Mouse (Mus musculus) spleen, postnatal 4 days (tissue): ENCODE data around the gene Gm48552.

Experiments
- DNase-seq, 2 experiments: peaks; one replicate each; pipeline ENCODE4 v3.0.0; 2022; ENCODE audit warnings: low spot score in 2 of 2

Gene Gm48552

GRCm38 (mm10) chr10:81430831-81431525, 42.2 kb downstream of the Gm48552 start:
- peak; percentile 40 to 79 for DNase-seq

DNA sequence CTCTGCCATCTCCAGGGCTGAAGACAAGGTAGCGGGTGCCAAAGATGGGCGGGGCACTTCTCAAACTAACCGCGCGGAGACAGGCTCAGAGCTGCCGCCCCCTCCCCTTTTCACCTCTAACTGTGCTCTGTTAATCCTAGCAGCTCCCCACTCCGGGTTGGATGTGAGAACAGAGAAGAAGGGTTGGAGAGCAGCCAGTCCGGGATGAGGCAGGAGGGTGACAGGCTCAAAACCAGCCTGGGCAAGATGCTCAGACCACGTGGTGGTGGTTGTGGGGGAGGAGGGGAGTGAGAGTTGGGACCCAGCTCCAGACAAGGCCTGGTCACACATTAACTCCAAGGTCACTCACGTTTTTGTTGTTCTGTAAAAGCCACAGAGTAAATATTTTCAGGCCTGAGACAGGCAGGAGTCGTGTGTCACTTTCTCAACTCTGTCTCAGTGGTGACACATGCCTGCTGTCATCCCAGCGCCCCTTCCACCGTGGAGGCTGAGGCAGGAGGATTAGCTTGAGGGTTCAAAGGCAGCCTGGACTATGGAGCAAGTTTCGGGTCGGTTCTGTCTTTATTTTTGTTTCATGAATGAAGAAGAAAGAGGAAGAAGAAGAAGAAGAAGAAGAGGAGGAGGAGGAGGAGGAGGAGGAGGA, 42.8 kb downstream of the Gm48552 start:
- DNase-seq: peak; percentile 23 to 61

- peak in 1 of 2 experiments; percentile 70 for DNase-seq
Observed at GRCm38 (mm10) chr10:81432169-81432867, 43.5 kb downstream of the Gm48552 start.

DNA sequence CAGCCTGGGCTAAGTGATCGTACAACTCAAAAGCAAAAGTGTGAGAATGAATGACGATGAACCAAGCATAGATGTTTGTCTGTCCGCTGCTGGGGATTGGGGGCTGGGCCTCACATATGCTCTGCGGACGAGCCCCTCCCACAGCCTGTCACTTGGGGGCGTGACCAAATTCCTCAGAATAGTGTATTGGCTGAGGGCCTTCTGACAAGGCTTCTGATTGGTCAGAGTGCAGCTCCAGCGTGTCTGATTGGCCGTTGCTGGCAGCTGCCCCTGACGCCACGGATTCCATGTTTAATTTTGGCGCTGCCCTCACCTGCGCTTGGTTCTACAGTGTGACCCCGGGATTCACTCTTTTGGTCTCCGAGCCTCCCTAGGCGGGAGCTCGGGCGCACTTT, 44.1 kb downstream of the Gm48552 start:
- peak; percentile 90 for DNase-seq

GRCm38 (mm10) chr10:81433541-81434289, 44.9 kb downstream of the Gm48552 start:
- peak; percentile 48 to 68 for DNase-seq

GRCm38 (mm10) chr10:81434361-81435263, 45.8 kb downstream of the Gm48552 start:
- DNase-seq: peak; percentile 34 to 68

- peak in 1 of 2 experiments; percentile 14 for DNase-seq
Observed at GRCm38 (mm10) chr10:81435436-81435835, 46.6 kb downstream of the Gm48552 start.
